Mouse (Mus musculus): ENCODE measurements around the gene Atp5g1. TPM values are rescaled to one million over a fixed set of nuclear protein-coding genes. Genes with fewer than 3 reads are reported as not detected.

The Atp5g1 gene
- polyA plus RNA-seq (2012; rRNA removed) = 413 and 429 TPM in 2 replicates

GRCm38 (mm10) chr11:96075509-96076220 lies at the start of gene Atp5g1:
Atp5g1 (minus strand) TSS chr11:96075670.

DNA sequence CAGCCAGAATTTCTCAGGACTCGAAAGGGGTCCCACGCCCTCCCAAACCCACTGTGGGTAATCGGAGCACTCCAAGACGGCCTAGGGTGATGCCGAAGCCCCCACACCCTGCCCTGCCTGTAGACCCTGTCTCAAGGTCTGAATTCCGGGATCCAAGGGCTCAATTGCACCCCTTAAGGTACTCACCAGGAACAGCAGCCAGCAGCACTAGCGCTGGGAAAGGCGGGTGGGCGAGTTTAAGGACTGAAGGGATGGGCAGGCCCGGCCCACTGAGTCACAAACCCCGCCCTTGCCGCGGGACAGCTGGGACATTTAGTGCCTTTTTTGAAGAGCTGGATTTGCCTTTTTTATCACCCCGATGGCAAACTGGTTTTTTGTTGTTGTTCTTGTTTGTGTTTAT lies 36.3 kb upstream of the Atp5g1 start, which contains the start of gene Calcoco2:
TSS of gene Calcoco2 (minus strand) at position 214 of the 400 bp plus-strand sequence.

GRCm38 (mm10) chr11:96065215-96065911 lies 10.1 kb downstream of the Atp5g1 start, which contains the start of gene Ube2z:
Ube2z (minus strand) TSS chr11:96065388.

GRCm38 (mm10) chr11:96034596-96035052 lies 40.8 kb downstream of the Atp5g1 start, which contains the start of gene Snf8:
Snf8 (plus strand) TSS chr11:96034885.

Other genes starting within 250 kb of the Atp5g1 start
- gene Gngt2, start 238.5 kb downstream of the Atp5g1 start, polyA plus RNA-seq (2012; rRNA removed) = 2.4 TPM in 2 replicates
- 1.6 and 2.0 TPM in 2 replicates for gene Abi3, start 233.2 kb downstream of the Atp5g1 start, polyA plus RNA-seq (2012; rRNA removed)
- not detected in 2 replicates for gene B4galnt2, start 160.8 kb downstream of the Atp5g1 start, polyA plus RNA-seq (2012; rRNA removed)
- gene Igf2bp1, start 69.7 kb downstream of the Atp5g1 start, polyA plus RNA-seq (2012; rRNA removed) = 4.8 and 5.0 TPM in 2 replicates
- not detected in 2 replicates for gene Gip, start 51.1 kb downstream of the Atp5g1 start, polyA plus RNA-seq (2012; rRNA removed)
- 64.0 and 67.4 TPM in 2 replicates for gene Snf8, start 40.8 kb downstream of the Atp5g1 start, polyA plus RNA-seq (2012; rRNA removed)
- gene Ube2z, start 10.3 kb downstream of the Atp5g1 start, polyA plus RNA-seq (2012; rRNA removed) = 71.3 and 77.1 TPM in 2 replicates
- gene Calcoco2, start 36.3 kb upstream of the Atp5g1 start, polyA plus RNA-seq (2012; rRNA removed) = 0.05 TPM in 1 of 2 replicates, not detected in the other
- gene Ttll6, start 58.1 kb upstream of the Atp5g1 start, polyA plus RNA-seq (2012; rRNA removed) = 0.69 and 0.98 TPM in 2 replicates
- gene Hoxb13, start 118.6 kb upstream of the Atp5g1 start, polyA plus RNA-seq (2012; rRNA removed) = 0.03 TPM in 1 of 2 replicates, not detected in the other
- gene Hoxb9, start 195.8 kb upstream of the Atp5g1 start, polyA plus RNA-seq (2012; rRNA removed) = 0.03 TPM in 2 replicates
- gene Hoxb8, start 206.2 kb upstream of the Atp5g1 start, polyA plus RNA-seq (2012; rRNA removed) = 0.06 TPM in 1 of 2 replicates, not detected in the other
- gene Hoxb7, start 211.0 kb upstream of the Atp5g1 start, polyA plus RNA-seq (2012; rRNA removed) = 0.17 TPM in 1 of 2 replicates, not detected in the other
- 0.21 TPM in 1 of 2 replicates, not detected in the other for gene Hoxb6, start 216.8 kb upstream of the Atp5g1 start, polyA plus RNA-seq (2012; rRNA removed)
- 0.04 and 0.12 TPM in 2 replicates for gene Hoxb5, start 227.7 kb upstream of the Atp5g1 start, polyA plus RNA-seq (2012; rRNA removed)
- 0.04 and 0.09 TPM in 2 replicates for gene Hoxb4, start 242.6 kb upstream of the Atp5g1 start, polyA plus RNA-seq (2012; rRNA removed)
- 0.23 and 1.9 TPM in 2 replicates for gene Hoxb3, start 247.7 kb upstream of the Atp5g1 start, polyA plus RNA-seq (2012; rRNA removed)